Mouse (Mus musculus): Measurements from ENCODE around the gene Wars.
"Not testable (repeated sequence)": the region's sequence is repeated elsewhere in the genome, so short reads cannot be mapped to it uniquely, and the experiment has no call there.

Wars gene

GRCm38 (mm10) chr12:108857109-108857508 is 36.9 kb downstream of the Wars start:
- no peak for DNase-seq (ENCODE audit: low read depth, low spot score)

DNA sequence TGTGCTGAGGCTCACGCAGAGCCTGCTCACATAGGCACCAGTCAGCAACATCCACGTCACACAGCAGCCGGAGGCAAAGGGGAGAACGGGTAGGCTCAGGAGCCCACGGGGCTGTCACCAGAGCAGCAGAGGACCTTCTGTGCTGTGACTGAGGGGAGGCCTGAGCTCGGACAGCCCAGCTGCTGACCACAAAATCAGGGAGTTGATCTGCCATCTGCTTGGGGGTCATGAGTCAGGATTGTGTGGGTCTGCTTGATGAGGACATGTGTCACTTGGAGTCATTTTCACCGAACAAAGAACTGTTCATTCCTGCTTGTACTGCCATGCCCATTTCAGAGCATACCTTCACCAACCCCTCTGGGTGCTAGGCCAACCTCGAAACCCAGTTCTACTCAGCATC is 37.8 kb downstream of the Wars start:
- no peak for DNase-seq (ENCODE audit: low read depth, low spot score)

DNA sequence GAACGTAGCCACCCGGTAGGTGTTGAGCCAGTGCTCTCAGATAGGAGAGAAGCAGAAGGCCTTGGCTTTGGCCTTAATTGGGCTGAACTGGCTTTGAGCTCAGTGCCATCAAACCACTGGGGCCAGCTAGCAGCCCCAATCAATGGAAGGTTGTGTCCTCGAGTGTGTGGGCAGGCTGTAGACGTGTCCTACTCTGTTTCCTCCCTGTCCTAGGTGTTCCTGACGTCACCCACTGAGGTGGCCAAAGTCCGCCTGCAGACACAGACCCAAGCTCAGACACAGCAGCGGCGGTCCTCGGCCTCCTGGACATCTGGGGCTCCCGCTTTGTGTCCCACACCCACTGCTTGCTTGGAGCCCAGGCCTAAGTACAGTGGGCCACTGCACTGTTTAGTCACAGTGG is 38.9 kb downstream of the Wars start:
- no peak for DNase-seq (ENCODE audit: low read depth, low spot score)

DNA sequence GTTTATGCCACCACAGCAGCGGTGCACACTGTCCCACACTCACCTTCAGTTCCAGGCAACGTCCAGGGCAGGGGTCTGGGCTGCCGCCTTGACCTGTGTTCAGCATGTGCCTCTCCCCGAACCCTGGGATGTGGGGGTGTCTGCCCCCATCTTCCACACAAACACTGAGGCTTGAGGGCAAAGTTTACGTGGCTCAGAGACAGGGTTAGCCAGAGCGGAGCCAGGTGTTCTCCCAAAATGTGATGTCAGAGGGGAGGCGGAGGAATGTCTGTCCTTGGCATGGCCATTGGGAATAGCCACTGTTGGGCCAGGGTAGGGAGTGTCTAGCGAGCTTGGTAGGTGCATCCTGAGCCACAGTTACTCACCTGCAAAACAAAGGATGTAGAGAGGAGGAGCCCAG is 41.2 kb downstream of the Wars start:
- no peak for DNase-seq (ENCODE audit: low read depth, low spot score)

DNA sequence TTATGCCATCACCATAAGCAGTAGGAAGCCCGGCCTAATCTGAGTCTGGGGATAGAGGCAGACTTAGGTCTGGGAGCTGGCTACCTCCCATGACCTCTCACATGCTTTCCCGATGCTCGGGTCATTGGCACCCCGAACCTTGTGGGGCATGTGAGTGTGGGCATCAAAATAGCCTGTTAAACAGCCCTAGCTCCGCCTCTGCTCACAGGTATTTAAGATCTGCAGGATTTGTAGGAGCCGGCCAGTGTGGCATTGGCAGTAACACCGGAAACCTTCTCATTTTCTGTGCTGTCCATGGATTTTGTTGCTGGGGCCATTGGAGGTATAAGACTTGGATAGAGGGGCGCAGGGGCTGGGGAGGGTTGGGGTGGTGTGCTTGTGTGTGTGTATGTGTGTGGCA is 43.1 kb downstream of the Wars start:
- DNase-seq (ENCODE audit: low read depth, low spot score): no peak

DNA sequence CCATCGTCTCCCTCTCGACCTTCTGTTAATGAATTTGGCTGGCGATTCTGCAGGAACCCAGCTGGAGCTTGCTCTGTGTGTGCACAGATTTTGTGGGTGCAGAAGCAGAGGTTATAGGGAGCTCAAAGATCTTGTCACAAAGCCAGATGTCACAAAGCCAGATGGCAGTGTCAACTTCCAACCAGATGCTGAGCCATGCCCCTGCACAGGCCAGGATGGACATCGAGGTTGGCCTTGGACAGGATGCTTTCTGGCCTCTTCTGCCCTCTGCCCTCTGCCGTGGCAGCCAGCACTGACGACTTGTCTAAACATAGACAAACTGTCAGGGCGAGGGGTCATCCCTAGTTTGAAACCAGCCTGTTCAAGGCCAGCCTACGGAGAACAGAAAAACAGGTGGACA is 43.8 kb downstream of the Wars start:
- DNase-seq (ENCODE audit: low read depth, low spot score): no peak

GRCm38 (mm10) chr12:108849488-108850022 is 44.4 kb downstream of the Wars start:
- no peak for DNase-seq (ENCODE audit: low read depth, low spot score)

- not testable (repeated sequence) for DNase-seq (ENCODE audit: low read depth, low spot score)
Measured at GRCm38 (mm10) chr12:108848033-108848432, 45.9 kb downstream of the Wars start.

- DNase-seq (ENCODE audit: low read depth, low spot score): no peak
Measured at GRCm38 (mm10) chr12:108842663-108843062, 51.3 kb downstream of the Wars start.

DNA sequence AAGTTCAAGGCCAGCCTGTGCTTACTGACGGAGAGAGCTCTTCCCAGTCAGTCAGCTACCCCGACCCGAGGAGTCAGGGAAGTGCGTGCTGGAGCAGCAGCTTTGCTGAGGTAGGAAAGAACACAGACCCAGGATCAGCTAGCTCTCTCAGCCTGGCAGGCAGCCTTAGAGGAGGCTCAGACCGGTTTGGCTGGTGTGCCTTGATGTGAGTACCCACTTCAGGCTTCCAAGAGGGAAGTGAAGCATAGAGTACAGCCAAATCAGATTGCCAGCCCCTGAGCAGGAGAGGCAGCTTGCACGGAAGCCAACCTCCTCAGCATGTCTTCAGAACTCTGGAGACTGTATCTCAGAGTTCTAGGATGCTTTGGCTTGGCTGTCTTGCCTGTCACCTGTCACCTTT is 52.8 kb downstream of the Wars start:
- DNase-seq (ENCODE audit: low read depth, low spot score): no peak

DNA sequence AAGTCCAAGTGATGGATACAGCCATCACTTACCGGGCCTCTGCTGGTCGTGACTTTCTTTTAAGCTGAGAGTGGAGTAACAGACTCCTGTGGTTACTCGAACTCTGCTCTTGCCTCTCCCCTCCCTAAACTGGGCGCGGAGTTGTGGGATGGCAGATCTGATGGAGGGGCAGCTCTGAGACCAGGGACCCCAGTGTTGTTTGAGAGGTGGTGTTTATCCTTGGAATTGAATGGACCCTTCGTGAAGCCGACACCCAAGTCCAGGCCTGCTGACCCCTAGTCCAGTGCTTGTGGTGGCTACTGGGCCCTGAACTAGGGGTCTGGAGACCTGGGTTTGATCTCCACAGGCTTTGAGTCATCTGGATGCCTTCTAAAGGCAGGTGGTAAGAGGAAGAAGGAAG is 57.3 kb downstream of the Wars start:
- no peak for DNase-seq (ENCODE audit: low read depth, low spot score)

GRCm38 (mm10) chr12:108835840-108836409 is 58.0 kb downstream of the Wars start, which contains the start of the genes Slc25a29 and Slc25a47:
Gene Slc25a29, minus strand, starts transcription at chr12:108835883.
Gene Slc25a47, plus strand, starts transcription at chr12:108836046.
- peak; percentile 93 for DNase-seq (ENCODE audit: low read depth, low spot score)

DNA sequence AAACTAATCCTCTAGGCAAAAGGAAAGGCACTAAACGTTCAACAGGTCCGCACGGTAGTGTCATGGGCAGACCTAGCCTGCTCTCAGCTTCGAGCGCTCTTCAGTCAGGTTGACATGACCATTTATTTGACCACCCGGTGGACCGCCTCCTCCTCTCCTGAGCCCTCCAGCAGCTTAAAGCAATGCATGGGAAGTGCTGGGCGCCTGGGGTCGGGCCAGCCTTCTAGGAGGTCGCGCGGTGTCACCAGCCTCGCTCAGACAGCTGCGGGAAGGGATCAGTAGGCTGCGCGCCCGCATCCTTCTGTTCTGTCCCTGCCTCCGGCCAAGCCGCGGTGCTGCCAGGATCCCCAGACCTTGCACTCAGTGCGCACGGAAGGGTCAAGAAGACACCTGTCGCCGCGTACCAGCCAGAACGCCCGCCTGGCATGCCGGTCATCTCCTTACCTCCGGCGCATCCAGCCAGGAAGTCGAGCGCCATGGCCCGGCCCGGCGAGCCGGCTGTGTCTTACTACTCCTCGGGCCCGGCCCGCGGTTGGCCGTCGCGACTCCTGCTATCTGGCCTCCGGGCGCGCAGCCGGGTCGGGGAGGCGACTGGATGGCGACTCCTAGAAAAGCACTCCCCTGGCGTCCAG is 58.6 kb downstream of the Wars start:
- no peak for DNase-seq (ENCODE audit: low read depth, low spot score)

- no peak for DNase-seq (ENCODE audit: low read depth, low spot score)
Measured at GRCm38 (mm10) chr12:108834786-108835185, 59.2 kb downstream of the Wars start.

- no peak for DNase-seq (ENCODE audit: low read depth, low spot score)
Measured at GRCm38 (mm10) chr12:108834337-108834736, 59.6 kb downstream of the Wars start.

DNA sequence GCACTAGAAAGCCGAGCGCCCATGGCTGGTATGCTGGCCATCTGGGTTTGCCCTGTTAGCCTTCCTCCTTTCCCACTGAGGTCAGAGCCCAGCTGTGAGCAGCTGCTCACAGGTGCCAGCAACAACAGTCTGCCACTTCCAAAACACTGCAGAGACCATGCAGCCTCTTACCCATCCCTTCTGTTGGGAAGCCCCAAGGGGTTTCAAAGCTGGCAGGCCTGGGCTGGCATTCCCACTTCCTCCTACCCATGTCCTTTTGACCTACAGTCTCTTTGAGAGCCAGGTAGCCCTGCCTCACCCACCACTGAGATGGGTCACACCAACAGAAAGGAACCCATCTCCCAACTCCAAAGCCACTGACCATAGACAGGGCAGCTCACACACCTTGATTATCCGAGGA is 60.6 kb downstream of the Wars start:
- no peak for DNase-seq (ENCODE audit: low read depth, low spot score)

DNA sequence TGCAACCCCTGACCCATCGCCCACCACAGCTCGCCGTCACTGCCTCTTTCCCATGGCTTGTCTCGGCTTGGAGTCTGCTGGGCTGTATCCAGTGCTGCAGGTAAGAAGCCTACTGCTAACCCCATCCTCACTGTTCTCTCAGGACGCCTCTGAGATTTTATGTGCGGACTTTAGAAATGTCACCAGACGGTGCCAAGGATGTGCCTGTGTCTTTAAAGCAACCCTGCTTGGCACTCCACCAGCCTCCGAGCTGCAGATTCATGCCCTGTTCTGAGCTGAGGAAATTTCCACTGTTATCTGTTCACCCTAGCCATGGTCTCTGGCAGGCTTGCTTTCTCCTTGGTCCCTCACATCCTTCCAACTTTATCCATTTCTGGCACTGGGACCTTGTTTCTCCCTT is 61.1 kb downstream of the Wars start:
- no peak for DNase-seq (ENCODE audit: low read depth, low spot score)

- no peak for DNase-seq (ENCODE audit: low read depth, low spot score)
Measured at GRCm38 (mm10) chr12:108831966-108832643, 61.9 kb downstream of the Wars start.

GRCm38 (mm10) chr12:108830358-108830757 is 63.6 kb downstream of the Wars start:
- no peak for DNase-seq (ENCODE audit: low read depth, low spot score)

DNA sequence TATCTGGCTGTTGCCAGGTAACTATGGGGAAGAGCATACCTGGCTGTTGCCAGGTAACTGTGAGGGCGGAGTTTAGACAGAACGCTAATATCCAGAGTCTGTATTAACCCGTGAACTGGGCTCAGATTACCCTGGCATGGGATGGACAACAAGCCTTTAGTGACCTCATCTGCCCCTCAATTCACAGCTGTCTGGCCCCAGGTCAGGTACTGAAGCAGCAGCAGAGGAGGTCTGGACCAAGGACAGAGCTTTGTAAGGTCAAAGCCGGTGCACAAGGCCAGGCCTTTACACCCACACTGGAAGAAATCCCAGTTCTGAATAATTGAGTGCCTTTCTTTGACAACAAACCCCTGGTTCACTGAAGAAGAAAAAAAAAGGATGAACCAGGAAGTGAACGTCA is 64.3 kb downstream of the Wars start:
- DNase-seq (ENCODE audit: low read depth, low spot score): no peak

DNA sequence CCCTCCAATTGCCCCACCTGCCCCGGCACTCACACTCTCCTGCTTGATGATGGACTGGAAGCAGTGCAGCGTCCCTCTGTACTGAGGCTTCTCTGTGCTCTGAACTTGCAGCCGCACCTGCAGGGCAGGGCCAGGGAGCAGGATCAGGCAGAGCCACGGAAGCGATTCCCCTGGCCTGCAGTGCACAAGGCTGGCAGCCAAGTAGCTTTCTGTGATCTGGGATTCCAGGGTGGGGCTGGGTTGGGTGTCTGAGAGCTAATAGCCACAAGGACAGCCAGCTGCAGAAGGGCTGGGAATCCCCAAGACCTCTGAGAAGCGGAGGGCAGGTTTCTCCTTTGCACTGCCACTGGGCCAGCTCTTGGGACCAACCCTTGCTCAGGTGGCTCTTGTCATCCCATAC is 66.3 kb downstream of the Wars start:
- DNase-seq (ENCODE audit: low read depth, low spot score): no peak

- no peak for DNase-seq (ENCODE audit: low read depth, low spot score)
Measured at GRCm38 (mm10) chr12:108826958-108827535, 66.9 kb downstream of the Wars start.
